Mouse (Mus musculus) liver, embryonic 14 days (tissue): ENCODE measurements around the gene Cks2. TPM values are rescaled to one million over a fixed set of nuclear protein-coding genes. Genes with fewer than 3 reads are reported as not detected.

Experiments used
- polyA plus RNA-seq: library from polyadenylated mRNA; depleted of rRNA; stranded (reverse); fragments of >200 nt; gene quantifications from 2 replicates; pipeline ENCODE4 v1.2.3, GENCODE M21; 2012; rRNA removed

Gene Cks2
- polyA plus RNA-seq = 231 and 270 TPM in 2 replicates

DNA sequence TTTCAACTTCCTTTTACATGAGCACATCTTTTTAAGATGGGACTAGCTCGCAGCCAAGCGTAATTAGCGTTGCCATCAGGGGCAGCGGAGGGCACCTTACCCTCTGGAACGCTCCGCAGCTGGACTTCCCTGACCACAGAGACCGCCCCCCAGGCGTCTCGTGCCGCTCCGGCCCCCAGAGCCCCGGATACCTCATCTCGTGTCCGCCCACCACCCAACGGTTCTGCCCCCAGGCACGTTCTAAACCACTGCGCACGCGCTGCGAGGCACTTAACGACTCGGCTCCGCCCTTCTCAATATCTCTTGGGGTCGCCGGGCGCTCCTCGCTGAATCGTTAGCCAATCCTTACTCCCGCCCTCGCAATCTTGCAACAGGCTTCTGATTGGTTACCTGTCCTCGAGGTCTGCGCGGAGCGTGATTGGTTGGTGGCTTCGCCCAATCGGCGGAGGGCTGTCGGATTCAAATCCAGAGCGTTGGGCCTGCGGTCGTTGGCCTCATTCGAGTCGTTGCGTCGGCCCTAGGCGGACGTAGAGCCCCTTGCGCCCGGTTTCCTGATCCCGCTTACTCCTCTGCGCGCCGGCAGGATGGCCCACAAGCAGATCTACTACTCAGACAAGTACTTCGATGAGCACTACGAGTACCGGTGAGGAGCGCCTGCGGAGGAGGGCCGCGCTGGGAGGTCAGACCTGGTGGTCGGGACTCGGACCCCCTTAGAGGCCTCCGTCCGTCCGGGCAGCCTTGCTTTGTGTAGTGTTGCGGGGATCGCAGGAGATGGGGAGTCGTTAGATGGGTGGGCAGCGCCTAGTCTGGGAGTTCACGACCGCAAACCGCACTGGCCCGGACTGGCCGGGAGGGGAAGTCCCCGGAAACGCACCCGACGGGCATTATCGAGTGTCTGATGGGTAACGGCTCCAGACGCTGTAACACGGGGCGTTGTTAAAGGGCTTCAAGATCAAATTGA, at the start of gene Cks2:
Gene Cks2, plus strand, starts transcription at position 404 of the 961 bp plus-strand sequence.

DNA sequence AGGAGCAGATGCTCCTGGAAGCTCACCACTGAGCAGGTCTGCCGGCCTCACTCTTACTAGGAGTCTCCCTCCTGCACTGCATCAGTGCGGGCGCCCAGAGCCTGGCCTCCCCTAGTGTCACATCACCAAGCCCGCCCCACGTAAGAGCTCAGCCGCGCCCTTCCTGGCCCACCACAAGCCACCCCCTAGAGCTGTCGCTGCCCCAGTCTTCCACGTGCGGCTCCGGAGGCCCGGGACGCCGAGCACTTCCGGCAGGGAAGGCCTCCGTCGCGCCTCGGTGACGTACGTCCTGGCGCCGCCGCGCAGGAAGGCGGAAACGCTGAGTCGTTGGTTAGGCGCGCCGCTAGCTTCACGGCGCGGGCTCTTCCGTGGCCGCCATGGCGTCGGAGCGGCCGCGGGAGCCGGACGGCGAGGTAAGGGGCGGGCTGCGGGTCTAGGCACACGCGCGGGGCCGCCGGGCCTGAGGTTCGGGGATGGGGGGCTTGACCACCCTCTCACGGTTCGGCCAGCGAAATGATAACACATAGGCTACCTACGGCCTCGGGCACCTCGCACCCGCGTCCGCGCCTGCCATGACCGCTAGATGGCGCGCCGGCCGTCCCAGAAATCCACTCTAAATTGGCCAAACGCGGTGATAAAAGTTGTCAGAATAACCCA, 6.5 kb downstream of the Cks2 start, which contains the start of gene Secisbp2:
Gene Secisbp2, plus strand, starts transcription at position 290 of the 657 bp plus-strand sequence.

Other genes starting within 250 kb of the Cks2 start
- gene S1pr3, start 236.6 kb upstream of the Cks2 start, polyA plus RNA-seq = 0.47 and 0.69 TPM in 2 replicates
- gene Shc3, start 75.8 kb upstream of the Cks2 start, polyA plus RNA-seq = 0.03 and 0.05 TPM in 2 replicates
- gene Secisbp2, start 6.5 kb downstream of the Cks2 start, polyA plus RNA-seq = 13.0 and 13.5 TPM in 2 replicates
- 4.0 and 5.4 TPM in 2 replicates for gene Sema4d, start 148.5 kb downstream of the Cks2 start, polyA plus RNA-seq
- 12.2 and 14.6 TPM in 2 replicates for gene Gadd45g, start 201.4 kb downstream of the Cks2 start, polyA plus RNA-seq